Comparison of ENCODE assay signal across 12 mouse cellular contexts in the genomic region with DNA sequence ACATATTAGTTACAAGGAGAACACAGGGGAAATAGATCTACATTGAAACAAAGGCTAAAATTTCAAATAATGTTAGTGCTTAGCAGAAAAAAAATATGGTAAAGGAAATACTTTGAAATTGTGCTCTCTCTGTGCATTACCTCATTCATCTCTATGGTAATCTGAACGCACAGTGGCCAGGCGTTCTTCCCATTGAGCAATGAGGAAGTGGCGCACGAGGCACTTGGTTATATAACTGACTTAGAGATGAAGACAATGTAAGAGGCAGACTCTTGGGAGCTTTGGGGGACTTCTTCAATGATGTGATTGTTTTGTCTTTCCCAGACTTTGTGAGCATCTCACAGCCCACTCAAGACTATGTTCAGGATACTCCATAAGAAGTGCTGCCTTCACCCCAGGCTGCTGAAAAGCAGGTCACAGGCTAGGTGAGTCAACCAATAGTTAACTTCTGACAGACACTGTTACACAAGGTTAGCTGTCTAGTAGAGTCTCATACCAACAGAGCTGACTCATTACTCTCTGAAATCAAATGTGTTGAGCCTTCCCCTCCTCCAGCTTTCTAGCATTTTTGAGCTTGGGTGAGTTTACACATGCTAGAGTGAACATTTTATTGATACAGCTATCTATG.
DNase-seq lines count a peak whose midpoint lies in the region; ATAC-seq and TF ChIP-seq lines count a peak whose summit lies in the region.
"Had no signal": no experiment of that assay in that cellular context is flagged by ENCODE, and none has a peak within 500 bp of the region (broad histone marks: within the 10 kb centered on the region; RNA-seq: fewer than 3 reads in every experiment).

No protein-coding gene starts in this region.

- 66% methylated on average over 4 of the region's 4 CpGs for WGBS in lung, postnatal 0 days
- 62% methylated on average over 4 of the region's 4 CpGs for WGBS in lung, adult 2 months
- 23% methylated on average over 4 of the region's 4 CpGs for WGBS in intestine, postnatal 0 days

- H3K27ac ChIP-seq in lung, postnatal 0 days (ENCODE audit: low read length), result no peak overlapping the region
- no peak overlapping the region for H3K27ac ChIP-seq in intestine, postnatal 0 days (ENCODE audit: low read depth, low read length)
- H3K27ac ChIP-seq: embryonic facial prominence, embryonic 13.5 days had no signal

- no peaks in the 10 kb centered on the region for H3K27me3 ChIP-seq in lung, postnatal 0 days (replicated peaks; ENCODE audit: insufficient read depth, low read length)
- H3K27me3 ChIP-seq in intestine, postnatal 0 days (replicated peaks; ENCODE audit: control insufficient read depth, insufficient read depth, low read length), result no peaks in the 10 kb centered on the region
- no peaks in the 10 kb centered on the region for H3K27me3 ChIP-seq in splenic B cell, adult 2 months (ENCODE audit: control insufficient read depth, insufficient read depth, low read length, poor library complexity, severe bottlenecking)
- H3K27me3 ChIP-seq: embryonic facial prominence, embryonic 13.5 days had no signal

- ATAC-seq in lung, postnatal 0 days, result no peak
- ATAC-seq in intestine, postnatal 0 days, result peak; percentile 92
- ATAC-seq: activated CD4-positive, CD25-positive, alpha-beta regulatory T cell, adult 4 months; hindbrain, embryonic 16.5 days had no signal

- H3K4me1 ChIP-seq in lung, postnatal 0 days (ENCODE audit: insufficient read depth, low read depth, low read length), result no peaks in the 10 kb centered on the region
- no peaks in the 10 kb centered on the region for H3K4me1 ChIP-seq in lung, adult 2 months (ENCODE audit: control insufficient read depth, insufficient read depth, low read length)
- H3K4me1 ChIP-seq in intestine, postnatal 0 days (replicated peaks; ENCODE audit: control insufficient read depth, insufficient read depth, low read length), result no peaks in the 10 kb centered on the region
- H3K4me1 ChIP-seq: embryonic facial prominence, embryonic 13.5 days had no signal

- H3K9me3 ChIP-seq in lung, postnatal 0 days (ENCODE audit: low read length), result no peaks in the 10 kb centered on the region
- H3K9me3 ChIP-seq in intestine, postnatal 0 days (ENCODE audit: control insufficient read depth), result no peaks in the 10 kb centered on the region
- H3K9me3 ChIP-seq: embryonic facial prominence, embryonic 13.5 days had no signal

- TF ChIP-seq EP300 in lung, postnatal 0 days (IDR thresholded peaks at IDR 0.05), result no peak

- H3K4me2 ChIP-seq in lung, postnatal 0 days (replicated peaks; ENCODE audit: low read depth, low read length), result no peak overlapping the region
- no peak overlapping the region for H3K4me2 ChIP-seq in intestine, postnatal 0 days (replicated peaks; ENCODE audit: low read depth)
- H3K4me2 ChIP-seq: embryonic facial prominence, embryonic 13.5 days had no signal

- no peak for TF ChIP-seq POLR2A in lung, adult 2 months (IDR thresholded peaks at IDR 0.05; ENCODE audit: borderline replicate concordance, extremely low read depth, low read depth, low read length)

- no peaks in the 10 kb centered on the region for H3K36me3 ChIP-seq in lung, postnatal 0 days (ENCODE audit: insufficient read depth, low read length)
- no peaks in the 10 kb centered on the region for H3K36me3 ChIP-seq in intestine, postnatal 0 days (ENCODE audit: control insufficient read depth, insufficient read depth)
- no peaks in the 10 kb centered on the region for H3K36me3 ChIP-seq in splenic B cell, adult 2 months (ENCODE audit: control insufficient read depth, insufficient read depth, low read length, poor library complexity, severe bottlenecking)
- H3K36me3 ChIP-seq: embryonic facial prominence, embryonic 13.5 days had no signal

- no peak overlapping the region for H3K9ac ChIP-seq in lung, postnatal 0 days (replicated peaks; ENCODE audit: low read depth)
- H3K9ac ChIP-seq in intestine, postnatal 0 days (ENCODE audit: low read depth, low read length), result no peak overlapping the region
- H3K9ac ChIP-seq: embryonic facial prominence, embryonic 13.5 days had no signal

- DNase-seq in lung, postnatal 0 days (ENCODE audit: low spot score), result peak; percentile 26
- DNase-seq in lung, adult 2 months, result no peak
- peak; percentile 70 for DNase-seq in NIH3T3 (ENCODE audit: low read depth)
- peak; percentile 61 for DNase-seq in splenic B cell, adult 2 months (ENCODE audit: low read depth, low spot score)
- no peak for DNase-seq in gastrocnemius, adult 18-20 months (ENCODE audit: low spot score)
- DNase-seq in layer of hippocampus, postnatal 25 days (ENCODE audit: extremely low spot score in 1 of 2, low spot score in 1 of 2), result no peak
- DNase-seq in cerebellum, adult 11-12 months, result no peak
- DNase-seq: cerebellum, postnatal 10 days had no signal

- no peak for TF ChIP-seq CTCF in lung, postnatal 0 days (IDR thresholded peaks at IDR 0.05)
- TF ChIP-seq CTCF in lung, adult 2 months (IDR thresholded peaks at IDR 0.05; ENCODE audit: insufficient read depth, low read length), result no peak
- TF ChIP-seq CTCF in intestine, postnatal 0 days (IDR thresholded peaks at IDR 0.05; ENCODE audit: low read depth), result no peak

- H3K4me3 ChIP-seq in lung, postnatal 0 days (ENCODE audit: low read depth, low read length), result no peak overlapping the region
- H3K4me3 ChIP-seq in lung, adult 2 months (replicated peaks; ENCODE audit: extremely low read depth, low read depth, low read length), result no peak overlapping the region
- H3K4me3 ChIP-seq in intestine, postnatal 0 days (ENCODE audit: low read depth, low read length), result no peak overlapping the region
- H3K4me3 ChIP-seq: embryonic facial prominence, embryonic 13.5 days had no signal

Comparison
In these comparisons a context has a peak if more than half of its experiments do, and no peak if none do; other contexts are left out.
1. DNase-seq: peak in lung, postnatal 0 days (single experiment), NIH3T3 (single experiment) and splenic B cell, adult 2 months (single experiment); none in lung, adult 2 months (single experiment), gastrocnemius, adult 18-20 months (single experiment), layer of hippocampus, postnatal 25 days (0 of 2) and cerebellum, adult 11-12 months (single experiment).